Mouse (Mus musculus): ENCODE data around the gene Spns3. TPM values are rescaled to one million over a fixed set of nuclear protein-coding genes. Genes with fewer than 3 reads are reported as not detected.

The Spns3 gene
- total and polyA plus RNA-seq, 3 experiments: 5.2 to 12.7 TPM; not detected in 1

DNA sequence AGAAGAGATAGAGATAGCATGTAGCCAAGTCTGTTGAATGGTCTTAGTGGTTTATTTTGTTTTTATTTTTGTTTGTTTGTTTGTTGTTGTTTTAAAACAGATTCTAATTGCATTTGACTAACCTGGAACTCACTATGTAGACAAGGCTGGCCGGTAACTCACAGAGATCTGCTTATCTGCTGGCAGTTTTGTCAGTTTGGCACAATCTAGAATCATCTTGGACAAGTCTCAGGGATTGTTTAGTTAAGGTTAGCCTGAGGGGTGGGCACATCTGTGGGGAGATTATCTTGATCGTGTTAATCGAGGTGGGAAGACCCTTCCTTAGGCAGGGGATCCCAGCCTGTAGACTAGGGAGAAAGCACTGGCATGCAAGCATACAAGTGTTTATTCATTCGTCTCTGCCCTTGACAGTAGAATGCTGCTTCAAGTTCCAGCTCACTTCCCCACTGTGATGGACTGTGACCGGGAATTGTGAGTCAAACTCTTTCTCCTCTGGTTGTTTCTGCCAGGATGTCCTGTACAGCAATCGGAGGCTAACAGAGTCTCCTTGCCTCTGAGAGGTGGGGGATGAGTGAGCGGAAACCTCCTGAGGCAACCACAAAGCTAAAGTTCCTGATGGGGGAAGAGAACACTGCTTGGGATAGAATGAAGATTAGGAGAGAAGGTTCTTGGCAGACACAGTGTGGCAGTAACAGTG, 37.4 kb upstream of the Spns3 start:
- Histone ChIP-seq H3K9ac (ENCODE audit: control insufficient read depth, low read depth, low read length, poor library complexity, severe bottlenecking) (no peak overlapping the region), H3K79me2 (ENCODE audit: control insufficient read depth, insufficient read depth, low read length, poor library complexity) (no peaks in the 10 kb centered on the region), H3K27ac (ENCODE audit: control insufficient read depth, low read depth, low read length) (peak overlapping the region; percentile 30; the same call in 1 of the 2 replicates), H3K27me3 (ENCODE audit: control insufficient read depth in 1 of 2, insufficient read depth in 2 of 2, low read length in 2 of 2) (no peaks in the 10 kb centered on the region), H3K4me1 (ENCODE audit: control insufficient read depth in 1 of 2, insufficient read depth in 2 of 2, low read length in 2 of 2) (peaks cover 13 to 18% of the 10 kb centered on the region in 2 experiments), H3K9me3 (replicated peaks; ENCODE audit: insufficient read depth, low read length) (no peaks in the 10 kb centered on the region), H3K4me3 (ENCODE audit: control insufficient read depth in 1 of 2, insufficient read depth in 1 of 2, low read depth in 2 of 2, low read length in 2 of 2) (no peak overlapping the region), H3K36me3 (ENCODE audit: control insufficient read depth in 1 of 2, insufficient read depth in 2 of 2, low read length in 2 of 2) (peaks cover 0 to 11% of the 10 kb centered on the region in 2 experiments; a peak in 2 of 4 replicates)
- TF ChIP-seq CTCF (IDR thresholded peaks at IDR 0.05 in 2 of 3, conservative IDR thresholded peaks at IDR 0.05 in 1 of 3; ENCODE audit: control insufficient read depth in 1 of 3, insufficient read depth in 1 of 3, low read depth in 2 of 3, low read length in 3 of 3, poor library complexity in 1 of 3, severe bottlenecking in 1 of 3) (no peak), POLR2AphosphoS5 (IDR thresholded peaks at IDR 0.05; ENCODE audit: borderline replicate concordance, low read depth, low read length) (no peak), JUND (IDR thresholded peaks at IDR 0.05; ENCODE audit: low read depth, low read length) (no peak), RAD21 (IDR thresholded peaks at IDR 0.05; ENCODE audit: low read depth, low read length) (no peak), ZNF384 (IDR thresholded peaks at IDR 0.05; ENCODE audit: low read depth, low read length) (no peak), GATA1 (IDR thresholded peaks at IDR 0.05; ENCODE audit: low read depth, low read length) (peak; percentile 47; the same call in 1 of the 2 replicates), ZKSCAN1 (IDR thresholded peaks at IDR 0.05; ENCODE audit: low read depth, low read length) (no peak), GABPA (IDR thresholded peaks at IDR 0.05; ENCODE audit: low read depth, low read length) (no peak), HCFC1 (IDR thresholded peaks at IDR 0.05; ENCODE audit: low read depth, low read length) (no peak), NRF1 (IDR thresholded peaks at IDR 0.05; ENCODE audit: insufficient read depth, low read depth, low read length, poor library complexity, severe bottlenecking) (no peak), TCF12 (IDR thresholded peaks at IDR 0.05; ENCODE audit: low read depth, low read length) (0 out of 2 replicates have a peak, but pooled peaks have one; percentile 27), RCOR1 (IDR thresholded peaks at IDR 0.05; ENCODE audit: low read depth, low read length) (no peak), MYB (IDR thresholded peaks at IDR 0.05; ENCODE audit: low read depth, low read length) (peak; percentile 71; the same call in 1 of the 2 replicates), TAL1 (IDR thresholded peaks at IDR 0.05; ENCODE audit: low read length) (no peak), UBTF (IDR thresholded peaks at IDR 0.05; ENCODE audit: borderline replicate concordance, insufficient read depth, low read depth, low read length) (no peak), MEF2A (IDR thresholded peaks at IDR 0.05; ENCODE audit: extremely low read depth, insufficient replicate concordance, low read depth, low read length, poor library complexity, severe bottlenecking) (no peak), MAX (IDR thresholded peaks at IDR 0.05; ENCODE audit: low read length) (no peak), MXI1 (IDR thresholded peaks at IDR 0.05; ENCODE audit: low read depth, low read length) (no peak), MYC (IDR thresholded peaks at IDR 0.05; ENCODE audit: low read depth, low read length) (no peak), ZC3H11A (IDR thresholded peaks at IDR 0.05; ENCODE audit: low read depth, low read length) (no peak), SIN3A (IDR thresholded peaks at IDR 0.05; ENCODE audit: low read length) (no peak), SMC3 (IDR thresholded peaks at IDR 0.05; ENCODE audit: low read depth, low read length) (no peak), EP300 (IDR thresholded peaks at IDR 0.05; ENCODE audit: low read depth in 1 of 2, low read length in 2 of 2) (peak; percentile 11 to 61; a peak in 1 of 4 replicates), BHLHE40 (IDR thresholded peaks at IDR 0.05; ENCODE audit: borderline replicate concordance, low read depth, low read length) (no peak), CHD1 (IDR thresholded peaks at IDR 0.05; ENCODE audit: low read depth, low read length) (no peak), ETS1 (IDR thresholded peaks at IDR 0.05; ENCODE audit: low read depth, low read length) (no peak), ELF1 (IDR thresholded peaks at IDR 0.05; ENCODE audit: low read depth, low read length) (no peak), ZMIZ1 (IDR thresholded peaks at IDR 0.05; ENCODE audit: low read depth, low read length) (no peak), TBP (IDR thresholded peaks at IDR 0.05; ENCODE audit: low read depth, low read length) (no peak), KAT2A (conservative IDR thresholded peaks at IDR 0.05; ENCODE audit: low read depth, low read length) (no peak), USF1 (IDR thresholded peaks at IDR 0.05; ENCODE audit: low read depth, low read length) (no peak), POLR2AphosphoS2 (IDR thresholded peaks at IDR 0.05; ENCODE audit: low read length) (no peak), POLR2A (IDR thresholded peaks at IDR 0.05; ENCODE audit: control insufficient read depth in 1 of 2, insufficient read depth in 1 of 2, low read depth in 1 of 2, low read length in 2 of 2, poor library complexity in 1 of 2) (no peak)
- peak; percentile 35 for DNase-seq (ENCODE audit: low read depth, low spot score)

Measured in MEL (cell line).